Mouse (Mus musculus) ES-E14 (cell line): Measurements from ENCODE around the gene Sdccag8.

Source experiments
- CHD2 ChIP-seq: IDR thresholded peaks from 2 replicates; pipeline ENCODE4 v1.6.1; 2014; ENCODE audit warnings: mild to moderate bottlenecking, low read depth, low read length, inconsistent platforms
- HCFC1 ChIP-seq: IDR thresholded peaks from 2 replicates; pipeline ENCODE4 v1.6.1; 2012; ENCODE audit warnings: low read length, inconsistent platforms, borderline replicate concordance; ENCODE audit not compliant: insufficient read depth
- MAFK ChIP-seq: IDR thresholded peaks from 2 replicates; pipeline ENCODE4 v1.6.1; 2014; ENCODE audit warnings: mild to moderate bottlenecking, low read depth, low read length, inconsistent platforms; ENCODE audit not compliant: insufficient read depth
- ZC3H11A ChIP-seq: IDR thresholded peaks from 2 replicates; pipeline ENCODE4 v1.6.1; 2012; ENCODE audit warnings: low read depth, mild to moderate bottlenecking, inconsistent platforms, low read length, borderline replicate concordance
- ZNF384 ChIP-seq: IDR thresholded peaks from 2 replicates; pipeline ENCODE4 v1.6.1; 2012; ENCODE audit warnings: low read depth, low read length, inconsistent platforms

- TF ChIP-seq ZNF384 (no peak), ZC3H11A (no peak), MAFK (no peak), HCFC1 (no peak), CHD2 (no peak)
These were observed 205.2 kb downstream of the Sdccag8 start for GRCm38 (mm10) chr1:177019668-177020067.
